Mouse (Mus musculus) cerebellum, postnatal 25 days (tissue): Measurements from ENCODE around the gene Col13a1.

ENCODE experiments used
- DNase-seq, 2 experiments: peaks; one replicate each; pipeline ENCODE4 v3.0.0; 2021; ENCODE audit warnings: mixed read lengths in 2 of 2

Col13a1 gene

GRCm38 (mm10) chr10:61898116-61898515 is 80.8 kb downstream of the Col13a1 start:
- DNase-seq, result no peak

- DNase-seq, result peak in 1 of 2 experiments; percentile 27
Measured at GRCm38 (mm10) chr10:61894564-61894963, 84.3 kb downstream of the Col13a1 start.

- no peak for DNase-seq
Measured at GRCm38 (mm10) chr10:61891138-61891537, 87.8 kb downstream of the Col13a1 start.

GRCm38 (mm10) chr10:61890294-61890693 is 88.6 kb downstream of the Col13a1 start:
- no peak for DNase-seq

- no peak for DNase-seq
Measured at GRCm38 (mm10) chr10:61879427-61879826, 99.5 kb downstream of the Col13a1 start.

- DNase-seq, result peak; percentile 73 to 85
Measured at GRCm38 (mm10) chr10:61877787-61878186, 101.1 kb downstream of the Col13a1 start.

- peak; percentile 58 to 73 for DNase-seq
Measured at GRCm38 (mm10) chr10:61869796-61870195, 109.1 kb downstream of the Col13a1 start.

GRCm38 (mm10) chr10:61866045-61866580 is 112.8 kb downstream of the Col13a1 start:
- no peak for DNase-seq

- no peak for DNase-seq
Measured at GRCm38 (mm10) chr10:61859451-61859850, 119.5 kb downstream of the Col13a1 start.

- no peak for DNase-seq
Measured at GRCm38 (mm10) chr10:61855139-61855675, 123.7 kb downstream of the Col13a1 start.

GRCm38 (mm10) chr10:61852824-61853223 is 126.1 kb downstream of the Col13a1 start:
- no peak for DNase-seq

- DNase-seq, result no peak
Measured at GRCm38 (mm10) chr10:61848553-61848952, 130.4 kb downstream of the Col13a1 start.

- no peak for DNase-seq
Measured at GRCm38 (mm10) chr10:61845476-61845875, 133.4 kb downstream of the Col13a1 start.

- no peak for DNase-seq
Measured at GRCm38 (mm10) chr10:61844475-61844874, 134.4 kb downstream of the Col13a1 start.

- DNase-seq, result no peak
Measured at GRCm38 (mm10) chr10:61842261-61842660, 136.6 kb downstream of the Col13a1 start.

- DNase-seq, result no peak
Measured at GRCm38 (mm10) chr10:61839326-61839725, 139.6 kb downstream of the Col13a1 start.

GRCm38 (mm10) chr10:61838769-61839168 is 140.1 kb downstream of the Col13a1 start:
- peak; percentile 50 to 64 for DNase-seq

- no peak for DNase-seq
Measured at GRCm38 (mm10) chr10:61837286-61837685, 141.6 kb downstream of the Col13a1 start.

GRCm38 (mm10) chr10:61834288-61834687 is 144.6 kb downstream of the Col13a1 start:
- no peak for DNase-seq

GRCm38 (mm10) chr10:61832713-61833112 is 146.2 kb downstream of the Col13a1 start:
- DNase-seq, result peak in 1 of 2 experiments; percentile 27

- DNase-seq, result no peak
Measured at GRCm38 (mm10) chr10:61831741-61832140, 147.2 kb downstream of the Col13a1 start.

GRCm38 (mm10) chr10:61831251-61831650 is 147.7 kb downstream of the Col13a1 start:
- DNase-seq, result no peak

GRCm38 (mm10) chr10:61830817-61831216 is 148.1 kb downstream of the Col13a1 start:
- DNase-seq, result no peak

- no peak for DNase-seq
Measured at GRCm38 (mm10) chr10:61829046-61829445, 149.9 kb downstream of the Col13a1 start.
